Mouse (Mus musculus) embryonic facial prominence, embryonic 10.5 days (tissue): ENCODE measurements at regions not wholly inside any gene's neighbourhood (a gene's known extent, or its start where the extent isn't known, plus 50 kb on each side); places are given as distances from the start of the nearest gene placed in this dataset.

ENCODE experiments used
- DNase-seq: peaks from one replicate; pipeline ENCODE4 v3.0.0-alpha.2; 2017; ENCODE audit warnings: low spot score
- H3K27ac ChIP-seq: fragments of 300-500 bp; sonication (generic); replicated peaks from 2 replicates; pipeline ENCODE4 v1.5.1; 2016; ENCODE audit warnings: mild to moderate bottlenecking
- H3K27me3 ChIP-seq: fragments of 300-500 bp; sonication (generic); replicated peaks from 2 replicates; pipeline ENCODE4 v1.6.1; 2016; ENCODE audit warnings: low read depth, mild to moderate bottlenecking; ENCODE audit not compliant: poor library complexity, severe bottlenecking
- H3K36me3 ChIP-seq: fragments of 300-500 bp; sonication (generic); replicated peaks from 2 replicates; pipeline ENCODE4 v1.6.1; 2016; ENCODE audit warnings: mild to moderate bottlenecking, moderate library complexity
- H3K4me1 ChIP-seq: fragments of 300-500 bp; sonication (generic); 2 replicates; pipeline ENCODE4 v1.6.1; 2016
- H3K4me3 ChIP-seq: fragments of 300-500 bp; sonication (generic); 2 replicates; pipeline ENCODE4 v1.5.1; 2016; ENCODE audit warnings: mild to moderate bottlenecking, moderate library complexity
- H3K9me3 ChIP-seq: fragments of 300-500 bp; sonication (generic); 2 replicates; pipeline ENCODE4 v1.6.1; 2016; ENCODE audit warnings: mild to moderate bottlenecking
- WGBS: fragments of 180-500 bp; shearing (Covaris S2); methylation state at CpG from one replicate; pipeline ENCODE4 v1.1.7; 2016; 5-methylcytosine and 5-hydroxymethylcytosine counted together

DNA sequence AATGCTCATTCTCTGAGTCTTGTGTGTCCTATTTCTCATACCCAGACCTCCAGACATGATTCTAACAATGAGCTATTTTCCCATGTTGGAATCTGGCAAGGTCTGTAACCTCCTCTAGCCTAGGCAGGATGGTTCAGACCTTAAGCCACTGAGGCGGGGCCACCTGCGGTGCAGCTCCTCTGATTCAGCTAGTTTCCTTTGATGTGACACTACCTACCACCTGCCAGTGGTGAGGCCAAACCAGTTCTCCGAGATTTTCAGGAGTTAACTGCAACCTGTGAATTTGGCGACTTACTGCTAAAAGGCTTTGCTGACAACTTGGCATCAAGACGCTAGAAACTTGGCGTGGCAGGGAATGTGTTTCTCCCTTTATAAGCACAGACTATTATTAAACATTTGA lies 2691.3 kb downstream of the Gm37988 start:
- Histone ChIP-seq H3K27me3 (no peaks in the 10 kb centered on the region), H3K4me3 (no peak overlapping the region), H3K9me3 (no peaks in the 10 kb centered on the region), H3K27ac (no peak overlapping the region), H3K4me1 (no peaks in the 10 kb centered on the region), H3K36me3 (no peaks in the 10 kb centered on the region)
- WGBS, result 69% methylated on average over 6 of the region's 6 CpGs
- DNase-seq, result peak; percentile 42

DNA sequence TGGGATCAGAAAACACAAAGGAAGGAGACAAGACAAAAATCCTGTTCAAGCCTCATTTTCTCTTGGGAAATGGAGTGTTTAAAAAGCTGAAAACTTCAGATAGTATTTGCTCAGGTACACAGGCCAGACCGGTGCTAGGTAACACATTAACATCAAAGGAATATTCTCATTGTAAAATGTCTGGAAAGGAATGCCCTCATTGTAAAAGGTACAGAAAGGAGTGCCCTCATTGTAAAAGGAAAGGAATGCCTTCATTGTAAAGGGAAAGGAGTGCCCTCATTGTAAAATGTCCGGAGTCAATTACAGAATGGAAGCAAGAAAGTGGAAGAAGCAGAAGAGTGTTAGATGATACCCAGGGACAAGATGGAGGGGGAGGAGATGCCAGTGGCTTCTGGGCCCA lies 2694.7 kb downstream of the Gm37988 start:
- H3K4me1 ChIP-seq, result no peaks in the 10 kb centered on the region
- H3K36me3 ChIP-seq, result no peaks in the 10 kb centered on the region
- no peak overlapping the region for H3K27ac ChIP-seq
- H3K4me3 ChIP-seq, result no peak overlapping the region
- no peaks in the 10 kb centered on the region for H3K9me3 ChIP-seq
- H3K27me3 ChIP-seq, result no peaks in the 10 kb centered on the region
- no peak for DNase-seq
- 84% methylated on average over 2 of the region's 2 CpGs for WGBS

DNA sequence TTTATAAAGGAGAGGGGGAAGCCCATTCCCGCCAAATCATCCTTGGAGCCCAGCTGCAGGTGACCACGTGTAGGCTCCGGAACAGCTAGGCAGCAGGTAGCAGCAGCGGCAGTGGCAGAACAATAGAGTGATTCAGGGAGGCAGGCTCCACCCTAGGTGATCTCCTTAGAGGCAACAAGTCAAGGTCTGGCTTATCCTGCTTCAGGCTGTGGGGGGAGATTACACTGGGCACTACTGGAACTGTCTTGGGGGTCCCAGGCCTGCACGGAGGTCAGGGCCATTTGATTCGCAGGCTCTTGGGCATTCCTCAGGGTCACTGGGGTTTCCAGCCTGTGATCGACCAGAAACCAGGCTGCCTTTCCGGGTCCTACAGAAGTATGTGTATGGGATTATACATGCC lies 2711.1 kb downstream of the Gm37988 start:
- Histone ChIP-seq H3K27me3 (no peaks in the 10 kb centered on the region), H3K4me1 (no peaks in the 10 kb centered on the region), H3K9me3 (no peaks in the 10 kb centered on the region), H3K4me3 (no peak overlapping the region), H3K36me3 (no peaks in the 10 kb centered on the region), H3K27ac (no peak overlapping the region)
- DNase-seq, result no peak
- 58% methylated on average over 8 of the region's 8 CpGs for WGBS

DNA sequence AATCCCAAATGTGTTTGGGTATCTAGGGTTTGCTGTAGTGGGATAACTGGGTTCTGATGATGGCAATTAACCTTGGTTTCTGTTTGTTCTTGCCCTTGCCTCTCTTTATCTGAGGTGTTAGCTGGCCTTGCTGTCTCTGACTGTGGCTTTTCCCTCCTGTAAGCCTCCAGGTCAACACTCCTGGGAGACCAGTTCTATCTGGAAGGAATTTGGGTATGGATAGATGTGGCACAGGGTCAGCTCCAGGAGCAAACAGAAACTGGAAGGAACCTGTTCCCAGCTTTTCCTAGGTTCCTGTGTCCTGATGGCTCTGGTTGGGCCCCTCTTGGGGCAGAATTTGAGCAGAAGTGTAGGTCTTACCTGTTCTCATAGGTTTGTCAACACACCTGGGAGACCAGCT lies 2725.8 kb downstream of the Gm37988 start:
- no peaks in the 10 kb centered on the region for H3K9me3 ChIP-seq
- no peaks in the 10 kb centered on the region for H3K27me3 ChIP-seq
- no peak overlapping the region for H3K27ac ChIP-seq
- H3K4me3 ChIP-seq, result no peak overlapping the region
- H3K4me1 ChIP-seq, result no peaks in the 10 kb centered on the region
- no peak for DNase-seq
- H3K36me3 ChIP-seq, result no peaks in the 10 kb centered on the region

DNA sequence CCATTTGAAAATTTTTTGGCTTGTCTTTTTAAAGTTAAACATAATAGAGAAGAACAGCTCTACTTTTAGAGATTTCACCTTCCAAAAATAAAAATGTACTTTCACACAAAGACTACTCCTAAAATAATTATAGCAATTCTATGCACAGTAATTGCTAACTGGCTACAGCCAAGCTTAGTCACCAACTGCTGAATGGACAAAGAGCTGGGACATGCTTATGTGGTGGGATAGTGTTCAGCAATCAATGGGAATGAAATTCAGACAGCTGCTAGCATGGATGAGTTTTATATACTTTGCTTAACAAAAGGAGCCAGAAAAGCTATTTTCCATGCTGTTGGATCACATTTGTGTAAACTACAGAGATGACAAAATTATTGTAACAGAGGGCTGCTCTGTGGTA lies 2727.5 kb downstream of the Gm37988 start:
- H3K27me3 ChIP-seq, result no peaks in the 10 kb centered on the region
- H3K9me3 ChIP-seq, result no peaks in the 10 kb centered on the region
- no peak overlapping the region for H3K27ac ChIP-seq
- no peak for DNase-seq
- H3K36me3 ChIP-seq, result no peaks in the 10 kb centered on the region
- no peaks in the 10 kb centered on the region for H3K4me1 ChIP-seq
- no peak overlapping the region for H3K4me3 ChIP-seq

DNA sequence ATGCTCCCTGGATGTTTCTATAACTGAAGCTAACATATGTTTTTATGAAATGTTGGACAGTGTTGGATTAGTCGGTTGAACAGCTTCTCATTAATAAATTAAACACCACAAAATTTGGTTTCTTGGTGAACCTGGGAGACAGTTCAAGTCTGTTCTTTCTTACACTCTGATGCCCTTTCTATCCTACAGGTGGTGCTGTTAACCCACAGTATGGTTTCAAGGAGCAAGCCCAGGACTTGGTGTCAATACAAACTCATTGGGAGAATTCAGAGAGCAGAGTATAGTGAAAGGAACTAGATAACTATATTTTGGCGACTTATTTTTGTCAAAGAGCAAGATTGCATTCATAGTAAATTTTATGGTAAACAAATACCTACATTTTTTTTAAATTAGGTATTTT lies 2735.8 kb downstream of the Gm37988 start:
- H3K27me3 ChIP-seq, result no peaks in the 10 kb centered on the region
- 29% methylated on average over 2 of the region's 2 CpGs for WGBS
- no peak for DNase-seq
- no peak overlapping the region for H3K4me3 ChIP-seq
- no peaks in the 10 kb centered on the region for H3K9me3 ChIP-seq
- H3K4me1 ChIP-seq, result no peaks in the 10 kb centered on the region
- no peak overlapping the region for H3K27ac ChIP-seq
- no peaks in the 10 kb centered on the region for H3K36me3 ChIP-seq

DNA sequence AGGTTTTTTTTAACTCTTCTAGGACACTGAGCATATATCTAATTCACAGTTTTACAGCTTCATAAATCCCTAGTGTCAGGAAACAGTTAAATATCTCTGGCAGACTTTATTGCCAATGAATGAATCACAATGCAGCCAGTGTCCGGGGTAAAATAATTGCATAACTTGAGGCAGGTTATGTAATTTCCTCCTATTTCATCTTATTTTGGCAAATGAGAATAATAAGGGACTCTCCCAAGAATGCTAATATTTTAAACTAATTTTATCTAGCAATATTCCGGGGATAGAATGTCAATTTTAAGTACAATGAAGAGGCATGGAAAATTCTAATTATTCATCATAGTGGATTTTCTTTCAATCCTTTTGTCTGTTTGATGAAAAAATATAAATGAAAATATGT lies 2740.6 kb downstream of the Gm37988 start:
- Histone ChIP-seq H3K27me3 (no peaks in the 10 kb centered on the region), H3K36me3 (no peaks in the 10 kb centered on the region), H3K4me1 (no peaks in the 10 kb centered on the region), H3K27ac (no peak overlapping the region), H3K4me3 (no peak overlapping the region), H3K9me3 (no peaks in the 10 kb centered on the region)
- WGBS, result 84% methylated on average over 2 of the region's 2 CpGs
- no peak for DNase-seq

DNA sequence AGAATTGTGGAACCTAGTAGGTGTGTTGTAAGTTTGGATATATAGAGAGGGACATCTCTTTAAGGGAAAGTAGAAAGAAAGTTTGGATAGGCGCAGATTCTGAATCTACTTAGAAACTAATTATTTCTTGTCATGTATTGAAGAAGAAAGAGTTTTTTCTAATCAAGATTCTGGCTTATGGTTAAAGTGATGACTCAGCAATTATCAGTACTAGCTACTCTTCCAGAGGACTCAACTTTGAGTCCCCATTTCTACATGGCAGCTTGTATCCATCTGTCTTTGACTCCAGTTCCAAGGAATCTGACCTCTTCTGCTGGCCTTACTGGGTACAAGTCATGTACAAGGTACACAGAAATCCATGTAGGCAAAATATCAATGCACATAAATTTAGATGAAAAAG lies 2767.1 kb downstream of the Gm37988 start:
- 82% methylated on average over 1 of the region's 1 CpGs for WGBS
- DNase-seq, result no peak

DNA sequence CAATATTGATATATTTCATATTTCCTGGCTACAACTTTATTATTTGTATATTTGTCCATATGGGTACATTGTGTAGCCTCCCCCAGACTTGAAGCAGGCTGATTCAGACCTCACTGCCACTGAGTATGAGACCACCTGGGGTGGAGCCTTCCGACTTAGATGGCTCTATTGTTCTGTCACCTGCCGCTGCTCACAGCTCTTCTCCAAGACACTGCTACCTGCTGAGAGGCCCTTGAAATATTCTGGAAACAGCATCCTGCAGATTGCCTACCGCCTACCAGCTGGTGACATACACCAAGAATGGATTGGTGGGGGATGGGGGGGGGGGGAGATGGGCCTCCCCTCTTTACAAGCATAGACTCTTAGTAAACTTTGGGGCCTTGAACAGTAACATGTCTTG lies 2778.7 kb downstream of the Gm37988 start:
- H3K36me3 ChIP-seq, result no peaks in the 10 kb centered on the region
- no peaks in the 10 kb centered on the region for H3K9me3 ChIP-seq
- WGBS, result 55% methylated on average over 3 of the region's 3 CpGs
- H3K27me3 ChIP-seq, result no peaks in the 10 kb centered on the region
- H3K27ac ChIP-seq, result no peak overlapping the region
- no peaks in the 10 kb centered on the region for H3K4me1 ChIP-seq
- DNase-seq, result no peak
- H3K4me3 ChIP-seq, result no peak overlapping the region

More for the DNA sequence above, 2767.1 kb downstream of the Gm37988 start:
- no peaks in the 10 kb centered on the region for H3K36me3 ChIP-seq
- no peaks in the 10 kb centered on the region for H3K4me1 ChIP-seq
- no peaks in the 10 kb centered on the region for H3K9me3 ChIP-seq
- H3K4me3 ChIP-seq, result no peak overlapping the region
- no peak overlapping the region for H3K27ac ChIP-seq
- H3K27me3 ChIP-seq, result no peaks in the 10 kb centered on the region

DNA sequence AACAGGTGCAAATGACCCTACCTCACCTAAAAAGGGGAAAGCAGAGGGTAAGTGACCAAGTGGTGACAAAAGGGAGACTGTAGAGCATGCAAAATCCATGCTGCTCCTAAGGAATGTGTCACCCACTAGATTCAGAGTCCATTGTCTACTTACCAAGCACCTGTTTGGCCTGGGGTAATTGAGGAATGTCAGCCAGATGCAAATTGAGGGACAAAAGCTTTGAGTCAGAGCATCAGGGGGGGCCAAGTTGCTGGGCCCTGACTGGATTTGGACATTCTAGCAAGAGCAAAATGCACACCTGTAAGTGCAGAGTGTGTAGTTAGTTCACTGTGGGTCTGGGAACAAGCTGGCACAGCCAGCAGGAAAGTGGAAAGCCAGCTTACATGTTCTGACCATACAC lies 2783.6 kb downstream of the Gm37988 start:
- no peaks in the 10 kb centered on the region for H3K9me3 ChIP-seq
- H3K27ac ChIP-seq, result no peak overlapping the region
- no peaks in the 10 kb centered on the region for H3K27me3 ChIP-seq
- no peaks in the 10 kb centered on the region for H3K36me3 ChIP-seq
- no peaks in the 10 kb centered on the region for H3K4me1 ChIP-seq
- no peak for DNase-seq
- no peak overlapping the region for H3K4me3 ChIP-seq
